18 mouse cellular contexts compared by ENCODE assay signal in the genomic region with DNA sequence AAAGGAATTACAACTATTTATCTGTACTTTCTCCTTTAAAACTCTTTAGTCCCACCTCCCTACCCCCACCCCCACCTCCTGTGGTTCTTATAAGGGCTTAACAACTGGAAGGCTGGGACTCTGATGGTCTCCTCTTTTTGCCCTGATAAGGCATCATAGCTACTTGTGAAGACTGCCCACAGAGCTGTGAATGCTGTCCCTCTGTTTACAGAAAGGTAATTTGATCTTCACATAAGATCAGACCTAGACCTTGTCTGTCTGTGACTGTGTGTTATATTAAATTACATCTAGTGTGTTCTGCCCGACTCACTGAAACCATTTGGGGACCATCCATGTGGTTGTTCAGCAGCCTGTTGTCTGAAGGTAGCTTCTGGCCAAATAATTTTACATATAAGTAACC.
DNase-seq lines count a peak whose midpoint lies in the region; ATAC-seq and TF ChIP-seq lines count a peak whose summit lies in the region.
"Had no signal": no experiment of that assay in that cellular context is flagged by ENCODE, and none has a peak within 500 bp of the region (broad histone marks: within the 10 kb centered on the region; RNA-seq: fewer than 3 reads in every experiment).

No protein-coding gene starts in this region.

- H3K27me3 ChIP-seq in kidney, embryonic 14.5 days (ENCODE audit: control insufficient read depth, insufficient read depth, low read length), result no peaks in the 10 kb centered on the region
- no peaks in the 10 kb centered on the region for H3K27me3 ChIP-seq in kidney, postnatal 0 days (ENCODE audit: insufficient read depth, low read length)
- no peaks in the 10 kb centered on the region for H3K27me3 ChIP-seq in kidney, embryonic 16.5 days (ENCODE audit: insufficient read depth, low read length)
- H3K27me3 ChIP-seq: embryonic facial prominence, embryonic 12.5 days; forebrain, embryonic 13.5 days; forebrain, embryonic 15.5 days had no signal

- H3K27ac ChIP-seq in kidney, embryonic 14.5 days (ENCODE audit: low read depth, low read length), result no peak overlapping the region
- no peak overlapping the region for H3K27ac ChIP-seq in kidney, postnatal 0 days
- H3K27ac ChIP-seq in kidney, embryonic 16.5 days (ENCODE audit: low read length), result no peak overlapping the region
- H3K27ac ChIP-seq: embryonic facial prominence, embryonic 10.5 days; embryonic facial prominence, embryonic 12.5 days; forebrain, embryonic 13.5 days; forebrain, embryonic 15.5 days had no signal

- H3K4me1 ChIP-seq in kidney, embryonic 14.5 days (ENCODE audit: control insufficient read depth, insufficient read depth, low read length), result no peaks in the 10 kb centered on the region
- no peaks in the 10 kb centered on the region for H3K4me1 ChIP-seq in kidney, postnatal 0 days (replicated peaks; ENCODE audit: insufficient read depth, low read length)
- 0 out of 2 replicates have a peak, but pooled peaks cover 3% of the 10 kb centered on the region for H3K4me1 ChIP-seq in kidney, embryonic 16.5 days (ENCODE audit: insufficient read depth, low read length)
- H3K4me1 ChIP-seq: embryonic facial prominence, embryonic 12.5 days; forebrain, embryonic 13.5 days; forebrain, embryonic 15.5 days had no signal

- H3K4me3 ChIP-seq in kidney, embryonic 14.5 days (ENCODE audit: low read length), result no peak overlapping the region
- H3K4me3 ChIP-seq in kidney, postnatal 0 days (replicated peaks; ENCODE audit: low read depth, low read length), result no peak overlapping the region
- H3K4me3 ChIP-seq in kidney, embryonic 16.5 days (ENCODE audit: low read length), result no peak overlapping the region
- H3K4me3 ChIP-seq: embryonic facial prominence, embryonic 10.5 days; embryonic facial prominence, embryonic 12.5 days; forebrain, embryonic 13.5 days; forebrain, embryonic 15.5 days had no signal

- H3K36me3 ChIP-seq in kidney, embryonic 14.5 days (ENCODE audit: control insufficient read depth, insufficient read depth, low read length), result no peaks in the 10 kb centered on the region
- no peaks in the 10 kb centered on the region for H3K36me3 ChIP-seq in kidney, postnatal 0 days (ENCODE audit: insufficient read depth, low read length)
- no peaks in the 10 kb centered on the region for H3K36me3 ChIP-seq in kidney, embryonic 16.5 days (ENCODE audit: insufficient read depth, low read length)
- H3K36me3 ChIP-seq: embryonic facial prominence, embryonic 10.5 days; embryonic facial prominence, embryonic 12.5 days; forebrain, embryonic 15.5 days had no signal

- 15% methylated on average over 1 of the region's 1 CpGs for WGBS in kidney, embryonic 14.5 days
- 17% methylated on average over 1 of the region's 1 CpGs for WGBS in kidney, postnatal 0 days
- 13% methylated on average over 1 of the region's 1 CpGs for WGBS in kidney, embryonic 16.5 days

- no peak for DNase-seq in kidney, postnatal 36 days
- DNase-seq in kidney, postnatal 0 days (ENCODE audit: low spot score), result peak; percentile 7
- DNase-seq in adrenal gland, adult 8-10 months, result no peak
- DNase-seq: adrenal gland, adult 2 months; adrenal gland, postnatal 14 days; adrenal gland, postnatal 36 days; cerebellum, adult 11-12 months; cerebellum, adult 2 months; cerebellum, adult 9-10 months; cerebellum, postnatal 10 days; cerebellum, postnatal 25 days; forebrain, postnatal 0 days had no signal

- H3K9me3 ChIP-seq in kidney, embryonic 14.5 days (ENCODE audit: control insufficient read depth, low read length), result no peaks in the 10 kb centered on the region
- H3K9me3 ChIP-seq in kidney, postnatal 0 days (replicated peaks; ENCODE audit: low read length), result no peaks in the 10 kb centered on the region
- no peaks in the 10 kb centered on the region for H3K9me3 ChIP-seq in kidney, embryonic 16.5 days (ENCODE audit: low read length)
- H3K9me3 ChIP-seq: embryonic facial prominence, embryonic 10.5 days; embryonic facial prominence, embryonic 12.5 days; forebrain, embryonic 13.5 days; forebrain, embryonic 15.5 days had no signal

- no peak overlapping the region for H3K9ac ChIP-seq in kidney, embryonic 14.5 days (ENCODE audit: low read depth, low read length)
- H3K9ac ChIP-seq in kidney, postnatal 0 days (ENCODE audit: low read depth, low read length), result no peak overlapping the region
- H3K9ac ChIP-seq in kidney, embryonic 16.5 days (replicated peaks; ENCODE audit: low read length), result no peak overlapping the region
- H3K9ac ChIP-seq: embryonic facial prominence, embryonic 12.5 days; forebrain, embryonic 13.5 days; forebrain, embryonic 15.5 days; forebrain, postnatal 0 days had no signal

- no peak overlapping the region for H3K4me2 ChIP-seq in kidney, embryonic 14.5 days (replicated peaks; ENCODE audit: low read depth, low read length)
- no peak overlapping the region for H3K4me2 ChIP-seq in kidney, postnatal 0 days (ENCODE audit: low read length)
- no peak overlapping the region for H3K4me2 ChIP-seq in kidney, embryonic 16.5 days (replicated peaks; ENCODE audit: low read depth, low read length)
- H3K4me2 ChIP-seq: embryonic facial prominence, embryonic 12.5 days; forebrain, embryonic 13.5 days; forebrain, embryonic 15.5 days had no signal

- TF ChIP-seq CTCF in kidney, postnatal 0 days (IDR thresholded peaks at IDR 0.05; ENCODE audit: low read depth), result no peak

- peak; percentile 64; the same call in 1 of the 2 replicates for ATAC-seq in kidney, embryonic 14.5 days (ENCODE audit: low FRiP score, low TSS enrichment)
- ATAC-seq in kidney, postnatal 0 days (replicated peaks; ENCODE audit: low FRiP score, low read depth), result no peak
- ATAC-seq in kidney, embryonic 16.5 days (ENCODE audit: low FRiP score, low TSS enrichment), result no peak
- ATAC-seq: forebrain, embryonic 13.5 days; forebrain, embryonic 15.5 days; forebrain, postnatal 0 days had no signal
